Mouse (Mus musculus) testis, postnatal 14 days (tissue): ENCODE measurements around the gene Fads1.
A peak's percentile ranks its signal among the peaks of the same experiment; 100 is the strongest.

Experiments
- DNase-seq: peaks from one replicate; pipeline ENCODE4 v3.0.0; 2021; ENCODE audit warnings: low spot score

Fads1 gene

GRCm38 (mm10) chr19:10176941-10177372 lies 5.7 kb upstream of the Fads1 start:
- DNase-seq, result peak; percentile 53

- no peak for DNase-seq
These were observed 1.5 kb upstream of the Fads1 start for GRCm38 (mm10) chr19:10181225-10181624.

DNA sequence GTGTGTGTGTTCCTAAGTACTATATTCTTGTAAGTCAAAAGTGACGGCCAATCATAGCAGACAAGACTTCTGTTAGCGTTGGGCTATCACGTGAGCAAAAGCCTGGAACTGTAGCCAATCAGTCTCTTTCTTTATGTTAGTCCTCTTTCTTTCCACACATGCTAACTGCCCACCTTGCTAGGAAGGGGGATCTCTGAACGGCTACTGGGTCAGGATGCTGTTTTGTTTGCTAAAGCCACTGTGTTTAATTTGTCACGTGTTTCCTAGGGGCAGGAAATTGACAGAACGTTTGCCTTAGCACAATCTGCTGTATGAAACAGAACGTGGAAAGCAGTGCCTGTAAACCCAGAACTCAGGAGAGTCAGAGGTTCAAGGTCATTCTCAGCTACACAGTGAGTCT lies 546 bp upstream of the Fads1 start:
- DNase-seq, result no peak

- DNase-seq, result peak; percentile 81
These were observed 753 bp downstream of the Fads1 start for GRCm38 (mm10) chr19:10183299-10183983.

DNA sequence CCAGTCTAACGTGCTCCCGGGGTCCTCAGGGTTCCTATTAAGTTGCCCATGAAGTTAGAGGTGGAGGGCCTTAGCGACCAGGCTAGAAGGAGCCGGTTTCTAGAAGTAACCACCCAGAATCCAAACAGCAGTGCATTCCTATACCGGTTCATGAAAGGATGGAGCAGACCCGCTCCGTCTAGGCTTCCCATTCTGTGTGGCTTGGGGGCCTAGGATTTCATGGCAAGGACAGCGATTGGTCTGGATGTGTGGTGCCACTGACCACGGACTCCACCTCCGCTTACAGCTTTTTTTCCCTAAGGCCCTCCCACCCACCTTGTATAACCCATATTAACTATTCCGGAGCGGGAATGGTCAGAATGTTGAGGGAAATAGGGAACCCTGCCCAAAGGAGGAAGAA lies 1.4 kb downstream of the Fads1 start:
- no peak for DNase-seq

DNA sequence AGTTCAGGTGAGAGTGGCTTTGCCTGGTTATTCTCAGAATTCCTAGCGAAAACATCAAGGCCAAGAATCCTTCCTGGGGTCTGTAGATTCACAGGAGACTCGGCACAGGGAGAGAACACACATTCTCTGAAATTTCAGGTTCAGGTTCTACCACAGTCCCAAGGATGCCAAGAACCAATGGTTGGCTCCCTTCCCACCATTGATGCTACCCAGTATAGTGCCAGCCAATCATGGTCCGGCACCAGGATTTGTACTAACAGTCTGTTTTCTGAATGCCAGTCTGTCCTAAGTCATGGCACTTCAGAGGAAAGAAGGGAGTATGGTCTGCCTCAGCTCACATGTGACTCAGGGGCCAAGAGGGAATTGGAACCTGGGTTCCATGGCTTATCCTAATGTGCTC lies 3.2 kb downstream of the Fads1 start:
- no peak for DNase-seq

DNA sequence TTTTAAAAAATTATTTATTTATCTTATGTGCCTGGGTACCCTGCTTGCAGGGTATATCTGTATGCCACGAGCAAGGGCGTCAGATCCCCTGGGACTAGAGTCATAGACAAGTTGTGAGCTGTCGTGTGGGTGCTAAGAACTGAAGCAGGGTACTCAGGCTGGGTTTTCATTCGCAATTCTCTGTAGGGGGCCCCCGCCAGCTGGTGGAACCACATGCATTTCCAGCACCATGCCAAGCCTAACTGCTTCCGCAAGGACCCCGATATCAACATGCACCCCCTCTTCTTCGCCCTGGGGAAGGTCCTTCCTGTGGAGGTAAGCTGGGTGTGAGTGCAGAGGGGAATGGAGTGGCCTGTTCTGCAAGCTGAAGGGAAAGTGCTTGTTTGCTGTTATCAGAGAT lies 3.9 kb downstream of the Fads1 start:
- DNase-seq, result no peak

- no peak for DNase-seq
These were observed 5.7 kb downstream of the Fads1 start for GRCm38 (mm10) chr19:10188281-10188811.

DNA sequence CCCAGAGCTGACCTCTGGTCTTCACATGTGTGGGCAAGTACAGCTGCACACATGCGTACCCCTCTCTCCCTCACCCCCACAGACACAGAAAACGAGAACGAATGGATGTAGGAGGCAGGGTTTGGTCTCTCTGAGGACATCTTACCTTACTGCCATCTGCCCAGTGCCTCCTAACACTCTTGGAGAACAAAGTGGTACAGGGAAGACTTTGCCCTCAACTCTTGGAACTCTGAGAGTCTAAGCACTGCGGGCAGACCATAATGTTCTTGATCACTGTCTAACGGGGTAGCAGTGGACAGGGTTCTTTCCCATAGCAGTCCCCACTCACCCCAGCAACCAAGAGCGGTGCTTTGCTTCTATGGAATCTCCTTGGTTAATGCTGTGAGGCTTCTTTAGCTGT lies 6.3 kb downstream of the Fads1 start:
- no peak for DNase-seq

DNA sequence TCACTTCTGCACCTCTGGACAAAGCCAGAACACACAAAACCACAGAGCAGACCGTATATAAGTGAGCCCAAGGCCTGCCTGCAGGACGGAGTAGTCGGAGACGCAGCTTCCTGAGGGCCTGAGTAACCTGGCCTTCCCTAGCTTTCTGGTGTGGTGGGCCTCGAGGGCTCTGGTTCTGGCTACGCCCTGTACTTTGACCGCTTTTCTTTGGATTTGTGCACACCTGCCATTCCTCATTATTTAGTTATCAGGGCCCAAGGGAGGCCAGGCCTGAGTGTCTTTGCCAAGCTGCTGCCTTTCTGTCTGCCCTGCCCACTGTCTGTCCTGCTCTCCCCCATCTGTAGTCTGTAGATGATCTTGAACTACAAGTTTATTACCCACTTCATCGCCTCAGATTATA lies 7.3 kb downstream of the Fads1 start:
- no peak for DNase-seq

DNA sequence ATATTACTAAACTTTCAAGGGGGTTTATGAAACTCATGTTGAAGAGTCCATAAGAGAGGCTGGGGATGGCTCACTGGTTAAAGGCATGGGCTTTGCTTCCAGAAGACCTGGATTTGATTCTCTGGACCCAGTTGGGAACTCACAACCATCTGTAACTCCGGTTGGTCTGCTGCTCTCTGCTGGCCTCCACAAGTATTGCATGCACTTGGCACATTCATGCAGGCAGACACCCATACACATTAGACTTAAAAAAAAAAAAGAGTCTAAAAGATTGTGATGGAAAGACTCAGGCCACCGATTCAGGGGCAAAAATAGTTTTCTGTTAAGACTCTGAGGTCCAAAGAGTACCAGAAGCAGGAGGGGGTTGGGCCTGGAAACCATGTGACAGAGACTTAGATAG lies 8.1 kb downstream of the Fads1 start:
- DNase-seq, result no peak

DNA sequence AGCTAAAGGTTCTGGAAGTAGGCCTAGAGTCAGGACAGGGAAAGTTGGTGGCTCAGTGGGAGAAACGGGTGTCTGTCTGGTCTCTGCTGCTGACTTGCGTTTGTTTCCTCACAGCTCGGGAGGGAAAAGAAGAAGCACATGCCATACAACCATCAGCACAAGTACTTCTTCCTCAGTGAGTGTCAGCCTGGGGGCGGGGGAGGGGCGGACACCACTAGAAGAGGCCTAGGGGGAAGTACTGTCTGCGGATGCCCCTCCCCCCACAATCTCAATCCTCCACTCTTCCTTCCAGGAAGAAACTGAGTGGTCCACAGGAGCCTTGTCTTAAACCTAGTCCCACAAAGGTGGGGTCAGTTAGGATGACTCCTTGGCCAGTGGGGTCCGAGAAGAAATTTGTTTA lies 8.6 kb downstream of the Fads1 start:
- DNase-seq, result no peak

GRCm38 (mm10) chr19:10194337-10194736 lies 11.6 kb downstream of the Fads1 start:
- DNase-seq, result no peak

DNA sequence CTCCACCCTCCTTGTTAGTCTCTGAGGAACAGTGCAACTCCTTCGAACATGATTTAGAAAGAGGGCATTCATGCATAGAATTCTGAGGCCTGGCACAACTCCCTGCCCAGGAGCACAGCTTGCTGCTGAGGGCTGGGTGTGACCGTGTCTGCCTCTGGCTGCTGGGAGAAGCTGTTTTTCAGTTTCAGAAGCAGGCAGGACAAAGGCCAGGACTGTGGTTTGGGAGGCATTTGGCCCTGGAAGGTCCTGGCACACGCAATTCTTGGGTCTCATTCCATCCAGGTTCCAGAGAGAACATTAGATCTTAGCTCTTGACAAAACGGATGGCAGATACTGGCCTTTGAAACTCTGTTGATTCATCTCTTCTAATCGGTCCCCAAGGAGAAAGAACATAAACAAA lies 12.6 kb downstream of the Fads1 start:
- DNase-seq, result no peak

GRCm38 (mm10) chr19:10197130-10197529 lies 14.4 kb downstream of the Fads1 start:
- DNase-seq, result no peak

DNA sequence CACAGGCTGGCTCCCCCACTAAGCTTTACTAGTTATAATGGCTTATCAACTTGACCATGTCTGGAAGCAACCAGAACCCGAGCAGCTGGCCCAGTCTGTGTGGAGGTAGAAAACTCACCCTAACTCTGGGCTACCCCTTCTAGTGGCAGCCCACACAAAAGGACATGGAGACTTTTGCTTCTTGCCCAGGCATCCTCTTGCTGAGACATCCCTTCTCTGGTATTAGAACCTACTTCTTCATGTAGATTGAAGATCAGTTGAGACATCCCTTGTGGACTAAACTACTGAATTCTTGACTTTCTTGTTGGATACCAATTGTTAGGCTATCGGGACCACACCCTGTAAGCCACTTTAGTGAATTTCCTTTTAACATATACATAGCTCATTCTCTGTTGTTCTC lies 15.6 kb downstream of the Fads1 start:
- no peak for DNase-seq

DNA sequence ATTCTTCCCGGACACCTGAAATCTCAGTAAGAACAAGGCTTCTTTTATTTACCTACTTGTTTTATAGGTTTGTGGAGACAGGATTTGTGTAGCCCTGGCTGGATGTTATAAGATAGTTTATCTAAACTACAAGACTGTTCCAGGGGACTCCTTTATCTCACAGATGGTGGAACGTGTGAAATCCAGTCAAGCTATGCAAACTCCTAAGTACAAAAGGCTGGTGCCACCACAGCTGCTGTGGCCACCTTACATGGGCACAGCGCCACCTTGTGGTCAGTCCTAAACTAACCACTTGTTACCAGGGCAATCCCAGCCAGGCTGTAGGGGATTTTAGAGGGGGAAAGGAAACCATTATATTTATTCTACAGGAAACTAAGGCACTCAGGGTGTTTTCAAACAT lies 16.0 kb downstream of the Fads1 start:
- DNase-seq, result peak; percentile 60

- no peak for DNase-seq
These were observed 20.6 kb downstream of the Fads1 start for GRCm38 (mm10) chr19:10203146-10203847.

DNA sequence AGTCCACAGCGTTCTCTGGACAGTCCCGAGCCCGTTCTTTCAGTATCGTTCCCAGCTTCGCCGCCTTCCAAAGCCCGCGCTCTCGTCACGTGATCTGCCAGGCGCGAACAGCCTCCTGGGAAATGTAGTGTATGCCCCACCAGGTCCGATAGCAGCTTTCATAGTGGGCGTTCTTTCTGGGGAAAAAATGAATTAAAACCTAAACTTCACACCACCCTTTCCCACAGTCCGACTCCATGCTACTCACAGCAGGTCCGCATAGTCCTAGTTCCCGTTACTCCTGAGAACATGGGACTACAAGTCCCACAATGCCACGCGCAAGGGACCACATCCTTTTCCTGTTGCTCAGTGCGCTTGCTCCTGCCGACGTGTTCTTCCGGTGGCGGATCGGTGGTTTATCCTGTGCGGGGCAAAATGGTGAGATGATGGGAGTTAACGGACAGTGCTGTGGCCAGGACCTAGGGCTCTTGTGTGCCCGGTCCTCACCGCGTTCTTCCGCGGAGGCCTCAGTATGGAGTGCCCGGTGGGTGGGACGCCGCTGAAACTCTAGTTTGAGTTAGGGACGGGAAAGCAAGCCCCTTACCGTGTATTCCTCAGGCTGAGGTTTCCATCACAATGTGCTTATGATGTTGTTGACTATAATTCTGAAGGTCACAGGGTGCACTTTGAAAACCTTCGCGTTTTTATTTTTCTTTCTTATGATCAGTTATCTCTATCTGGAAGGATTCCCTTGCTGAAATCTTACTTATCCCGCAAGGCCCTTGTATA lies 21.3 kb downstream of the Fads1 start, which contains the start of the genes Tmem258 and Fen1:
TSS of gene Tmem258 (plus strand) at position 167 of the 768 bp plus-strand sequence.
TSS of gene Fen1 (minus strand) at position 322 of the 768 bp plus-strand sequence.
- peak; percentile 90 for DNase-seq

- no peak for DNase-seq
These were observed 21.9 kb downstream of the Fads1 start for GRCm38 (mm10) chr19:10204616-10205001.

DNA sequence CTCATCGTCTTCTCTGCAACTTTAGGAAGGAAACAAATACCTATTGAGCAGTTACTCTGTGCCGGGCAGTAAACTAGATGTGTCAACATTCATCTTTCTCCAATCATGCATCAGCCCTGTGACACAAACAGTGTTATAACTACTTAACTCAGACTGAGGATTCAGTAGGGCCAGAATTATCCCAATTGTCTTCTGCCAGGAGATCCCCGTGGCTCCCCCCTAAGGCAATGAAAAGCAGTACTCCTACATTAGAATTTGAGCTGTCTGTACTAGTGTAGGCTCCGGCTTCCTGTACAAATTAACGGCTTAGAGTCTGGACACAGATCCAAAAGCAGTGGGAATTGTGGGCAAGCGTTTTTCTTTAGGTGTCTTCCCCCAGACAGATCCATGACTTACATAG lies 22.4 kb downstream of the Fads1 start:
- no peak for DNase-seq

DNA sequence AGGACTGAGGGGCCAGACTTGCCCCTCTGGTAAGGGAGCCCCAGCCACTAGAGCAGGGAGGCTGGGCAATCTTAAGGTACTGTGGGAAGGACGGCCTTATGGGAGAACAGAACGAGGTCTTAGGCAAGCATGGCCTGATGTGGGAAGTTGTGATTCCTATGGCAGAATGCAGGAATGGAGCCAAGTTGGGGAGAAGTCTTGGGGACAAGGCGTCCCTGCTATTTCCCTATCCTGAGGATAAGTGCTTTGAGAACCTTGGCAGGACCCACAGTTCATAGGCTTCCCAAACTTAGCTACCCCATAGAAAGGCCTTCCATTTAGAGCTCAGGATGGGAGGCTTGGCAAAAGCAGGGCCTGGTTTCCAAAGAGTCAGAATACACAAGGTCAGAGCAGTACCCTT lies 26.2 kb downstream of the Fads1 start:
- no peak for DNase-seq

DNA sequence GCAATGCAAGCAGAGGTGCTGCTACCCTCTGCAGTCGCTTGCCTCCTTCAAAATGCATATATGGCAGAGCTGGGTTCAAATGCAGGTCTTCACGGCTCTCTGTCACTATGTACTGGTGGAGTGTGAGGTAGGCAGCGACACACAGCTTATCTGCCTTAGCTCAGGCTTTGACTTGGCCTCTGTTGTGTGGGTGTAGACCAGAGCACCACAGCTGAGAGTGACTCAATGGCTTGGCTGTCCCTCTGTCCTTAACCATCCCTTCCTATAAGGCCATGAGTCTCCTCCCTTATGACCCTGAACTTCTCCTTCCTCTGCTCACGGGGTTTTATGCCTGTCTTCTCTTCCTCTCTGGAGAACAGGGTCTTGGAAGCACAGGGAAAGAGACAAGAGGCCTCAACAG lies 28.2 kb downstream of the Fads1 start:
- no peak for DNase-seq
